ENCODE assay signal across 33 mouse cellular contexts in genomic region chr9:83667031-83667430, GRCm38 (mm10).
"Had no signal": no experiment of that assay in that cellular context is flagged by ENCODE, and none has a peak within 500 bp of the region (broad histone marks: within the 10 kb centered on the region; RNA-seq: fewer than 3 reads in every experiment).

No protein-coding gene starts in this region.

- H3K4me2 ChIP-seq: heart, embryonic 12.5 days; heart, embryonic 13.5 days; heart, embryonic 15.5 days; hindbrain, embryonic 12.5 days; hindbrain, embryonic 13.5 days; hindbrain, embryonic 14.5 days; hindbrain, embryonic 15.5 days; intestine, embryonic 15.5 days; kidney, embryonic 15.5 days had no signal

- H3K27me3 ChIP-seq: heart, embryonic 12.5 days; heart, embryonic 13.5 days; heart, embryonic 15.5 days; hindbrain, embryonic 12.5 days; hindbrain, embryonic 13.5 days; hindbrain, embryonic 15.5 days; intestine, embryonic 15.5 days; kidney, embryonic 15.5 days had no signal

- H3K4me3 ChIP-seq: heart, embryonic 12.5 days; heart, embryonic 13.5 days; heart, embryonic 15.5 days; hindbrain, embryonic 10.5 days; hindbrain, embryonic 12.5 days; hindbrain, embryonic 13.5 days; hindbrain, embryonic 15.5 days; intestine, embryonic 15.5 days; kidney, embryonic 15.5 days; layer of hippocampus, adult 2 months; left cerebral cortex, adult 2 months had no signal

- H3K9me3 ChIP-seq: heart, embryonic 13.5 days; heart, embryonic 15.5 days; hindbrain, embryonic 10.5 days; hindbrain, embryonic 12.5 days; hindbrain, embryonic 13.5 days; hindbrain, embryonic 15.5 days; intestine, embryonic 15.5 days; kidney, embryonic 15.5 days had no signal

- DNase-seq: heart, postnatal 10 days; heart, postnatal 14 days; heart, postnatal 36 days; heart, postnatal 4 days; kidney, adult 11 months; kidney, adult 18-20 months; kidney, adult 2 months; kidney, adult 8-10 months; kidney, adult 9 months; kidney, postnatal 10 days; kidney, postnatal 25 days; kidney, postnatal 36 days; kidney, postnatal 4 days; layer of hippocampus, adult 9-11 months; layer of hippocampus, postnatal 36 days had no signal

- H3K4me1 ChIP-seq: heart, embryonic 12.5 days; heart, embryonic 13.5 days; heart, embryonic 15.5 days; hindbrain, embryonic 15.5 days; intestine, embryonic 15.5 days had no signal

- ATAC-seq: hindbrain, embryonic 16.5 days; hindbrain, postnatal 0 days; inflammation-experienced regulatory T-cells, adult 6 months; intestine, embryonic 15.5 days; intestine, embryonic 16.5 days; intestine, postnatal 0 days had no signal

- H3K36me3 ChIP-seq: heart, embryonic 12.5 days; heart, embryonic 13.5 days; heart, embryonic 15.5 days; hindbrain, embryonic 10.5 days; hindbrain, embryonic 12.5 days; hindbrain, embryonic 13.5 days; hindbrain, embryonic 15.5 days; intestine, embryonic 15.5 days; kidney, embryonic 15.5 days had no signal

- H3K9ac ChIP-seq: heart, embryonic 12.5 days; heart, embryonic 13.5 days; heart, embryonic 15.5 days; hindbrain, embryonic 12.5 days; hindbrain, embryonic 13.5 days; hindbrain, embryonic 14.5 days; hindbrain, embryonic 15.5 days; intestine, embryonic 15.5 days; kidney, embryonic 15.5 days had no signal

- H3K27ac ChIP-seq: heart, embryonic 13.5 days; heart, embryonic 15.5 days; hindbrain, embryonic 10.5 days; hindbrain, embryonic 12.5 days; hindbrain, embryonic 13.5 days; hindbrain, embryonic 14.5 days; hindbrain, embryonic 15.5 days; hindbrain, postnatal 0 days; intestine, embryonic 15.5 days; kidney, embryonic 15.5 days; kidney, postnatal 0 days; layer of hippocampus, adult 2 months; left cerebral cortex, adult 2 months had no signal
